Mouse (Mus musculus): Measurements from ENCODE around the gene Spag9. TPM values are rescaled to one million over a fixed set of nuclear protein-coding genes. Genes with fewer than 3 reads are reported as not detected.
"Not testable (repeated sequence)": the region's sequence is repeated elsewhere in the genome, so short reads cannot be mapped to it uniquely, and the experiment has no call there.

The Spag9 gene
- polyA plus RNA-seq, 1 experiment from 2014 or later = 68.9 TPM

- H3K4me2 ChIP-seq (ENCODE audit: low read length) = no peak overlapping the region
- no peaks in the 10 kb centered on the region for H3K27me3 ChIP-seq (replicated peaks; ENCODE audit: control insufficient read depth, insufficient read depth, low read length)
- no peaks in the 10 kb centered on the region for H3K9me3 ChIP-seq (ENCODE audit: control insufficient read depth, low read length)
- no peak overlapping the region for H3K9ac ChIP-seq (ENCODE audit: low read depth, low read length)
- WGBS = 67% methylated on average over 2 of the region's 2 CpGs
- no peaks in the 10 kb centered on the region for H3K36me3 ChIP-seq (ENCODE audit: control insufficient read depth, insufficient read depth, low read length)
- no peak overlapping the region for H3K27ac ChIP-seq (ENCODE audit: low read depth, low read length)
- ATAC-seq = no peak
- H3K4me3 ChIP-seq (ENCODE audit: low read length) = no peak overlapping the region
- no peaks in the 10 kb centered on the region for H3K4me1 ChIP-seq (ENCODE audit: control insufficient read depth, insufficient read depth, low read depth, low read length)
Measured at GRCm38 (mm10) chr11:94032971-94033370, 37.1 kb downstream of the Spag9 start.

- Histone ChIP-seq H3K27ac (ENCODE audit: low read depth, low read length) (no peak overlapping the region), H3K4me1 (ENCODE audit: control insufficient read depth, insufficient read depth, low read depth, low read length) (no peaks in the 10 kb centered on the region), H3K9ac (ENCODE audit: low read depth, low read length) (no peak overlapping the region), H3K4me3 (ENCODE audit: low read length) (no peak overlapping the region), H3K27me3 (replicated peaks; ENCODE audit: control insufficient read depth, insufficient read depth, low read length) (no peaks in the 10 kb centered on the region), H3K4me2 (ENCODE audit: low read length) (no peak overlapping the region), H3K9me3 (ENCODE audit: control insufficient read depth, low read length) (no peaks in the 10 kb centered on the region), H3K36me3 (ENCODE audit: control insufficient read depth, insufficient read depth, low read length) (no peaks in the 10 kb centered on the region)
- no peak for ATAC-seq
- 37% methylated on average over 2 of the region's 2 CpGs for WGBS
Measured at GRCm38 (mm10) chr11:94035974-94036373, 40.1 kb downstream of the Spag9 start.

GRCm38 (mm10) chr11:94041475-94041874 lies 45.6 kb downstream of the Spag9 start:
- H3K4me1 ChIP-seq (ENCODE audit: control insufficient read depth, insufficient read depth, low read depth, low read length) = peaks cover 3% of the 10 kb centered on the region
- WGBS = 81% methylated on average over 1 of the region's 1 CpGs
- no peaks in the 10 kb centered on the region for H3K27me3 ChIP-seq (replicated peaks; ENCODE audit: control insufficient read depth, insufficient read depth, low read length)
- no peak for ATAC-seq
- H3K4me2 ChIP-seq (ENCODE audit: low read length) = no peak overlapping the region
- H3K36me3 ChIP-seq (ENCODE audit: control insufficient read depth, insufficient read depth, low read length) = no peaks in the 10 kb centered on the region
- no peak overlapping the region for H3K4me3 ChIP-seq (ENCODE audit: low read length)
- no peaks in the 10 kb centered on the region for H3K9me3 ChIP-seq (ENCODE audit: control insufficient read depth, low read length)
- no peak overlapping the region for H3K27ac ChIP-seq (ENCODE audit: low read depth, low read length)
- no peak overlapping the region for H3K9ac ChIP-seq (ENCODE audit: low read depth, low read length)

GRCm38 (mm10) chr11:94042301-94042700 lies 46.4 kb downstream of the Spag9 start:
- ATAC-seq; H3K27me3 ChIP-seq (replicated peaks; ENCODE audit: control insufficient read depth, insufficient read depth, low read length); H3K9ac ChIP-seq (ENCODE audit: low read depth, low read length); H3K36me3 ChIP-seq (ENCODE audit: control insufficient read depth, insufficient read depth, low read length); H3K9me3 ChIP-seq (ENCODE audit: control insufficient read depth, low read length); H3K4me2 ChIP-seq (ENCODE audit: low read length); H3K4me3 ChIP-seq (ENCODE audit: low read length); H3K4me1 ChIP-seq (ENCODE audit: control insufficient read depth, insufficient read depth, low read depth, low read length); H3K27ac ChIP-seq (ENCODE audit: low read depth, low read length): not testable (repeated sequence)
- WGBS = 82% methylated on average over 1 of the region's 1 CpGs

GRCm38 (mm10) chr11:94043998-94044985 lies 48.4 kb downstream of the Spag9 start:
- H3K4me2 ChIP-seq (ENCODE audit: low read length) = peak overlapping the region; percentile 48
- H3K9ac ChIP-seq (ENCODE audit: low read depth, low read length) = peak overlapping the region; percentile 77
- H3K9me3 ChIP-seq (ENCODE audit: control insufficient read depth, low read length) = no peaks in the 10 kb centered on the region
- peak overlapping the region; percentile 93 for H3K27ac ChIP-seq (ENCODE audit: low read depth, low read length)
- peaks cover 17% of the 10 kb centered on the region for H3K4me1 ChIP-seq (ENCODE audit: control insufficient read depth, insufficient read depth, low read depth, low read length)
- H3K36me3 ChIP-seq (ENCODE audit: control insufficient read depth, insufficient read depth, low read length) = peaks cover 4% of the 10 kb centered on the region
- peak; percentile 98 for ATAC-seq
- H3K27me3 ChIP-seq (replicated peaks; ENCODE audit: control insufficient read depth, insufficient read depth, low read length) = no peaks in the 10 kb centered on the region
- H3K4me3 ChIP-seq (ENCODE audit: low read length) = peak overlapping the region; percentile 63
- WGBS = 2% methylated on average over 22 of the region's 22 CpGs

GRCm38 (mm10) chr11:94045016-94045415 lies 49.1 kb downstream of the Spag9 start:
- Histone ChIP-seq H3K4me3 (ENCODE audit: low read length) (peak overlapping the region; percentile 63), H3K9ac (ENCODE audit: low read depth, low read length) (peak overlapping the region; percentile 57), H3K4me2 (ENCODE audit: low read length) (peak overlapping the region; percentile 48), H3K9me3 (ENCODE audit: control insufficient read depth, low read length) (no peaks in the 10 kb centered on the region), H3K27ac (ENCODE audit: low read depth, low read length) (0 out of 2 replicates have a peak overlapping the region, but pooled peaks have one; percentile 21), H3K36me3 (ENCODE audit: control insufficient read depth, insufficient read depth, low read length) (peaks cover 9% of the 10 kb centered on the region), H3K27me3 (replicated peaks; ENCODE audit: control insufficient read depth, insufficient read depth, low read length) (no peaks in the 10 kb centered on the region), H3K4me1 (ENCODE audit: control insufficient read depth, insufficient read depth, low read depth, low read length) (peaks cover 17% of the 10 kb centered on the region)
- 1% methylated on average over 4 of the region's 4 CpGs for WGBS
- 0 out of 2 replicates have a peak, but pooled peaks have one; percentile 38 for ATAC-seq

- Histone ChIP-seq H3K36me3 (ENCODE audit: control insufficient read depth, insufficient read depth, low read length) (peaks cover 19% of the 10 kb centered on the region), H3K27me3 (replicated peaks; ENCODE audit: control insufficient read depth, insufficient read depth, low read length) (no peaks in the 10 kb centered on the region), H3K9me3 (ENCODE audit: control insufficient read depth, low read length) (no peaks in the 10 kb centered on the region), H3K4me1 (ENCODE audit: control insufficient read depth, insufficient read depth, low read depth, low read length) (peaks cover 17% of the 10 kb centered on the region), H3K4me2 (ENCODE audit: low read length) (peak overlapping the region; percentile 52), H3K4me3 (ENCODE audit: low read length) (peak overlapping the region; percentile 10; the same call in 1 of the 2 replicates), H3K9ac (ENCODE audit: low read depth, low read length) (no peak overlapping the region), H3K27ac (ENCODE audit: low read depth, low read length) (no peak overlapping the region)
- ATAC-seq = no peak
- 22% methylated on average over 2 of the region's 2 CpGs for WGBS
Measured at GRCm38 (mm10) chr11:94047288-94047687, 51.4 kb downstream of the Spag9 start.

- Histone ChIP-seq H3K9ac (ENCODE audit: low read depth, low read length) (no peak overlapping the region), H3K4me2 (ENCODE audit: low read length) (no peak overlapping the region), H3K36me3 (ENCODE audit: control insufficient read depth, insufficient read depth, low read length) (peaks cover 17% of the 10 kb centered on the region), H3K27ac (ENCODE audit: low read depth, low read length) (peak overlapping the region; percentile 78), H3K27me3 (replicated peaks; ENCODE audit: control insufficient read depth, insufficient read depth, low read length) (no peaks in the 10 kb centered on the region), H3K9me3 (ENCODE audit: control insufficient read depth, low read length) (no peaks in the 10 kb centered on the region), H3K4me1 (ENCODE audit: control insufficient read depth, insufficient read depth, low read depth, low read length) (peaks cover 3% of the 10 kb centered on the region), H3K4me3 (ENCODE audit: low read length) (no peak overlapping the region)
- 56% methylated on average over 3 of the region's 3 CpGs for WGBS
- peak; percentile 80 for ATAC-seq
Measured at GRCm38 (mm10) chr11:94054176-94054575, 58.3 kb downstream of the Spag9 start.

GRCm38 (mm10) chr11:94054901-94055300 lies 59.0 kb downstream of the Spag9 start:
- H3K36me3 ChIP-seq (ENCODE audit: control insufficient read depth, insufficient read depth, low read length) = peaks cover 12% of the 10 kb centered on the region
- no peak overlapping the region; the same call in 1 of the 2 replicates for H3K4me2 ChIP-seq (ENCODE audit: low read length)
- H3K27ac ChIP-seq (ENCODE audit: low read depth, low read length) = peak overlapping the region; percentile 78
- H3K9ac ChIP-seq (ENCODE audit: low read depth, low read length) = no peak overlapping the region
- H3K9me3 ChIP-seq (ENCODE audit: control insufficient read depth, low read length) = no peaks in the 10 kb centered on the region
- ATAC-seq = peak; percentile 87; the same call in 1 of the 2 replicates
- 53% methylated on average over 3 of the region's 3 CpGs for WGBS
- peaks cover 3% of the 10 kb centered on the region for H3K4me1 ChIP-seq (ENCODE audit: control insufficient read depth, insufficient read depth, low read depth, low read length)
- H3K4me3 ChIP-seq (ENCODE audit: low read length) = no peak overlapping the region
- H3K27me3 ChIP-seq (replicated peaks; ENCODE audit: control insufficient read depth, insufficient read depth, low read length) = no peaks in the 10 kb centered on the region
